Mouse (Mus musculus) intestine, postnatal 0 days (tissue): ENCODE results near the gene Ebi3. TPM values are rescaled to one million over a fixed set of nuclear protein-coding genes. Genes with fewer than 3 reads are reported as not detected.
A peak's percentile ranks its signal among the peaks of the same experiment; 100 is the strongest.

Experiments used
- ATAC-seq: fragments of 200-750 bp; cut with Nextera tagmentation; 2 replicates; pipeline ENCODE4 v1.8.0; 2017; ENCODE audit warnings: mild to moderate bottlenecking, moderate TSS enrichment, moderate library complexity
- H3K27ac ChIP-seq: fragments of 300-500 bp; sonication (generic); 2 replicates; pipeline ENCODE4 v1.5.1; 2014; ENCODE audit warnings: mild to moderate bottlenecking, low read depth, low read length, moderate library complexity
- H3K27me3 ChIP-seq: fragments of 300-500 bp; sonication (generic); replicated peaks from 2 replicates; pipeline ENCODE4 v1.6.1; 2014; ENCODE audit warnings: low read length, mixed read lengths; ENCODE audit not compliant: control insufficient read depth, insufficient read depth
- H3K36me3 ChIP-seq: fragments of 300-500 bp; sonication (generic); 2 replicates; pipeline ENCODE4 v1.6.1; 2014; ENCODE audit warnings: mild to moderate bottlenecking, moderate library complexity; ENCODE audit not compliant: control insufficient read depth, insufficient read depth
- H3K4me1 ChIP-seq: fragments of 300-500 bp; sonication (generic); replicated peaks from 2 replicates; pipeline ENCODE4 v1.6.1; 2014; ENCODE audit warnings: antibody characterized with exemption, low read length, mixed read lengths; ENCODE audit not compliant: control insufficient read depth, insufficient read depth
- H3K4me2 ChIP-seq: fragments of 300-500 bp; sonication (generic); replicated peaks from 2 replicates; pipeline ENCODE4 v1.6.1; 2014; ENCODE audit warnings: low read depth, mild to moderate bottlenecking, moderate library complexity
- H3K4me3 ChIP-seq: fragments of 300-500 bp; sonication (generic); 2 replicates; pipeline ENCODE4 v1.5.1; 2014; ENCODE audit warnings: low read depth, low read length
- H3K9ac ChIP-seq: fragments of 300-500 bp; sonication (generic); 2 replicates; pipeline ENCODE4 v1.6.1; 2014; ENCODE audit warnings: mild to moderate bottlenecking, low read depth, low read length
- H3K9me3 ChIP-seq: fragments of 300-500 bp; sonication (generic); 2 replicates; pipeline ENCODE4 v1.6.1; 2016; ENCODE audit warnings: mixed run types; ENCODE audit not compliant: control insufficient read depth
- CTCF ChIP-seq: sonication (generic); IDR thresholded peaks from 2 replicates; pipeline ENCODE4 v1.5.1; 2016; ENCODE audit warnings: low read depth, mild to moderate bottlenecking, control low read depth, antibody characterized with exemption, moderate library complexity
- WGBS: fragments of 180-500 bp; shearing (Covaris S2); extraction: QIAGEN DNeasy Blood & Tissue Kit; methylation state at CpG from one replicate; pipeline ENCODE4 v1.1.7; 2014; 5-methylcytosine and 5-hydroxymethylcytosine counted together
- polyA plus RNA-seq: library from polyadenylated mRNA; unstranded; fragments of >200 nt; fragmentation: Nextera tagmentation; extraction: Ambion mirVana; gene quantifications from 2 replicates; pipeline ENCODE4 v1.2.1, GENCODE M21; 2015

Ebi3 gene
- polyA plus RNA-seq, 1 experiment from 2014 or later = 1.5 TPM

GRCm38 (mm10) chr17:56003000-56003399 is 50.6 kb downstream of the Ebi3 start:
- no peak overlapping the region for H3K4me3 ChIP-seq
- WGBS = 67% methylated on average over 3 of the region's 3 CpGs
- peaks cover 5% of the 10 kb centered on the region; the same call in 1 of the 2 replicates for H3K4me1 ChIP-seq
- no peak for ATAC-seq
- no peak overlapping the region for H3K4me2 ChIP-seq
- peaks cover 15% of the 10 kb centered on the region for H3K36me3 ChIP-seq
- H3K9ac ChIP-seq = no peak overlapping the region
- TF ChIP-seq CTCF = no peak
- no peak overlapping the region for H3K27ac ChIP-seq
- H3K9me3 ChIP-seq = no peaks in the 10 kb centered on the region
- no peaks in the 10 kb centered on the region for H3K27me3 ChIP-seq

- Histone ChIP-seq H3K36me3 (peaks cover 9% of the 10 kb centered on the region), H3K27me3 (no peaks in the 10 kb centered on the region), H3K4me1 (peaks cover 11% of the 10 kb centered on the region; the same call in 1 of the 2 replicates), H3K4me2 (peak within 1 kb of the TSS; percentile 71), H3K9ac (peak within 1 kb of the TSS; percentile 40), H3K27ac (peak within 1 kb of the TSS; percentile 76), H3K9me3 (no peaks in the 10 kb centered on the region), H3K4me3 (peak within 1 kb of the TSS; percentile 38)
- no peak for TF ChIP-seq CTCF
- ATAC-seq = 0 out of 2 replicates have a peak, but pooled peaks have one; percentile 16
- WGBS = 16% methylated on average over 13 of the region's 13 CpGs
These were observed 53.1 kb downstream of the Ebi3 start, which contains the start of the genes Stap2 and Mpnd for GRCm38 (mm10) chr17:56005415-56006061. Gene Stap2 (minus strand): TSS chr17:56005584. Gene Mpnd (plus strand): TSS chr17:56005711.

Other genes with a start within 250 kb of the Ebi3 start
- gene Pot1b, start 240.0 kb upstream of the Ebi3 start, polyA plus RNA-seq = 1.9 and 2.4 TPM in 2 replicates
- gene Adgre4, start 202.7 kb upstream of the Ebi3 start, polyA plus RNA-seq = 0.31 TPM in 2 replicates
- gene Zfp119a, start 73.7 kb upstream of the Ebi3 start, polyA plus RNA-seq = 4.9 and 5.1 TPM in 2 replicates
- gene Zfp959, start 60.5 kb upstream of the Ebi3 start, polyA plus RNA-seq = 4.8 and 5.0 TPM in 2 replicates
- gene Zfp119b, start 3.1 kb upstream of the Ebi3 start, polyA plus RNA-seq = 3.4 and 3.7 TPM in 2 replicates
- 10.2 and 10.9 TPM in 2 replicates for gene Yju2, start 6.5 kb downstream of the Ebi3 start, polyA plus RNA-seq
- 2.7 and 2.9 TPM in 2 replicates for gene Shd, start 17.8 kb downstream of the Ebi3 start, polyA plus RNA-seq
- 3.6 and 4.2 TPM in 2 replicates for gene Fsd1, start 33.9 kb downstream of the Ebi3 start, polyA plus RNA-seq
- 82.8 and 84.5 TPM in 2 replicates for gene Stap2, start 52.9 kb downstream of the Ebi3 start, polyA plus RNA-seq
- gene Mpnd, start 53.1 kb downstream of the Ebi3 start, polyA plus RNA-seq = 41.4 and 43.0 TPM in 2 replicates
- gene Sh3gl1, start 84.0 kb downstream of the Ebi3 start, polyA plus RNA-seq = 92.3 and 97.0 TPM in 2 replicates
- 4.8 and 5.2 TPM in 2 replicates for gene Chaf1a, start 87.8 kb downstream of the Ebi3 start, polyA plus RNA-seq
- gene Ubxn6, start 122.4 kb downstream of the Ebi3 start, polyA plus RNA-seq = 42.5 and 47.7 TPM in 2 replicates
- 25.9 and 33.6 TPM in 2 replicates for gene Hdgfl2, start 127.0 kb downstream of the Ebi3 start, polyA plus RNA-seq
- gene Plin4, start 157.2 kb downstream of the Ebi3 start, polyA plus RNA-seq = 0.30 and 0.31 TPM in 2 replicates
- gene Plin5, start 165.0 kb downstream of the Ebi3 start, polyA plus RNA-seq = 0.10 TPM in 1 of 2 replicates, not detected in the other
- 3.6 and 3.9 TPM in 2 replicates for gene Lrg1, start 169.4 kb downstream of the Ebi3 start, polyA plus RNA-seq
- 0.94 and 1.1 TPM in 2 replicates for gene Sema6b, start 187.7 kb downstream of the Ebi3 start, polyA plus RNA-seq
- 4.6 and 5.1 TPM in 2 replicates for gene Tnfaip8l1, start 209.8 kb downstream of the Ebi3 start, polyA plus RNA-seq
- gene Mydgf, start 231.3 kb downstream of the Ebi3 start, polyA plus RNA-seq = 83.5 and 90.5 TPM in 2 replicates